Mouse (Mus musculus) cerebellum, adult 9-11 months (tissue): ENCODE measurements around the gene Bcl2l1.

Experiments used
- DNase-seq: peaks from one replicate; pipeline ENCODE4 v3.0.0; 2022

Gene Bcl2l1

GRCm38 (mm10) chr2:152831019-152831878 lies at the start of gene Bcl2l1:
Gene Bcl2l1 (minus strand): TSS chr2:152831728.
- DNase-seq, result peak; percentile 98

- DNase-seq, result no peak
Measured at GRCm38 (mm10) chr2:152880898-152881297, 49.4 kb upstream of the Bcl2l1 start.

DNA sequence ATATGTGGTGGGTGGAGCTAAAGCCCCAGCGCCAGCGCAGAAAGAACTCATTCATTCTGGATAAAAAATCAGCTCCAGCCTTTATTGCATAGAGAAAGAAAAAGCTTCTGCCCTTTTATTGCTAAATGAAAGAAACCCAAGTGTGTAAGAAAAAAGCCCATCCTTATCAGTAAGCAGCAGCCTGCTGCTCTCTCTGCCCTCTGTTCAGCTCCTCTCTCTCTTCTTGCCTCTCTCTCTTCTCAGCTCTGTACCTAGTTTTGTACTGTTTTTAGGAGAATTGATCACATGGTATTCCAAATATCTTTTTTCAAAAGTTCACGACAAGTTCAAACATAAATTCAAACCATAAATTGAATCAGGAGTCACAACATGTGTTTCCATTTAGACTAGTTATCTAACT lies 46.7 kb upstream of the Bcl2l1 start:
- no peak for DNase-seq

DNA sequence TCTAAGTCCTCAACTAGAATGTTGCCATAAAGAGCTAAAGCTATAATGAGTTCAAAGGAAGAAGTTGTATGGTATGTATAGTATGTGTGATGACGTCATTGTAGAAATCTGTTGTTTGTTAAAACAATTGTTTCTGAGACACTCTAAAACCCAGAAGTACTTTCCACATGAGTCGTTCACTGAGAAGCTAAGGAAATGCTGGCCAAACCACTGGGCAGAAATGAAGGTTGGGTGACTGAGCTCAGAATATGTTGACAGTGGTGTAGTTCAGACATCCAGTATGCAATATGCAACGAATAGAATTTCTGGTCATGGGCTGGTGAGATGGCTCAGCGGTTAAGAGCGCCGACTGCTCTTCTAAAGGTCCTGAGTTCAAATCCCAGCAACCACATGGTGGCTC lies 31.8 kb upstream of the Bcl2l1 start:
- no peak for DNase-seq

DNA sequence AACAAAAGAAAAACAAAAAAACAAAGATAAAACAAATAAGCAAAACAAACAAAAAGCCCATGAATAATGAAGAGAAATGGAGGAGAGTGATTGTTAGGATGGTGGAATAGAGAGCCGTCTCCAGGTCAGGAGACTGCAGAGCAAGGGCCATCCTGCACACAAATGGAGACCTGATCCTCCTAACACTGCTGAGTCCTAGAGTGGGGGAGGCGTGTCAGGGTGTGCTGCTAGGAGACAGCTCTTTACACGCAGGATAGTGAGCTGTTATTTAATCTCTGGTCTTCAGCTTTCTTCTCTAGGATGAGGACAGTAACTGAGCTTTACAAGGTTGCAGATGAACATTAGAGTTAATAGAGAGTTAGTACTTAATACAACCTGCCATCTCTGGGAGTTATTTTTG lies 31.1 kb upstream of the Bcl2l1 start:
- no peak for DNase-seq

GRCm38 (mm10) chr2:152861891-152862290 lies 30.4 kb upstream of the Bcl2l1 start:
- DNase-seq, result no peak

GRCm38 (mm10) chr2:152859501-152859900 lies 28.0 kb upstream of the Bcl2l1 start:
- DNase-seq, result no peak

- no peak for DNase-seq
Measured at GRCm38 (mm10) chr2:152848466-152848865, 16.9 kb upstream of the Bcl2l1 start.

DNA sequence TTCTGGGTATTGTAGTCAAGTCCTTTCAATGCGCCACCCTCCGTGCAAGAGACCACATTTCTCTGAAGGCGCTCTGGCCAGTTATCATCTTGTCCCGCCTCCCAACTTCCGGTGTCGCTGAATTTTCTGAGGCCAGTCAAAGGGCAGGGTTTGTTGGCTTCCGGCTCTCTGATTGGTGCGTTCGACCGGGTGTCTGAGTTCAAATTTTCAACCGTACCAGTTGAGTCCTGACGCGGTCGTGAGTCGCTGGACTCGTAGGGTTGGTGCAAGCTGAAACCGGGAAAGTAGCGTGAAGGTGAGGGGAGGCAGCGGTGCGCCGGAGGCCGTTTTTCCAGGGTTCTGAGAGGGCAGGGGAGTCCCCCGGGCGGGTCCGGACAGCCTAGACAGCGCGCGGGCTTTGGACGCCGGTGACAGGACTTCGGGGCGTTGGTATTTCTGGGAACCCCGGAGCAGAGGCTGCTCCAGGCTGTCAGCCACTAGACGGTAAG lies 16.3 kb upstream of the Bcl2l1 start, which contains the start of gene Tpx2:
TSS of gene Tpx2 (plus strand) at position 150 of the 488 bp plus-strand sequence.
- peak; percentile 97 for DNase-seq

DNA sequence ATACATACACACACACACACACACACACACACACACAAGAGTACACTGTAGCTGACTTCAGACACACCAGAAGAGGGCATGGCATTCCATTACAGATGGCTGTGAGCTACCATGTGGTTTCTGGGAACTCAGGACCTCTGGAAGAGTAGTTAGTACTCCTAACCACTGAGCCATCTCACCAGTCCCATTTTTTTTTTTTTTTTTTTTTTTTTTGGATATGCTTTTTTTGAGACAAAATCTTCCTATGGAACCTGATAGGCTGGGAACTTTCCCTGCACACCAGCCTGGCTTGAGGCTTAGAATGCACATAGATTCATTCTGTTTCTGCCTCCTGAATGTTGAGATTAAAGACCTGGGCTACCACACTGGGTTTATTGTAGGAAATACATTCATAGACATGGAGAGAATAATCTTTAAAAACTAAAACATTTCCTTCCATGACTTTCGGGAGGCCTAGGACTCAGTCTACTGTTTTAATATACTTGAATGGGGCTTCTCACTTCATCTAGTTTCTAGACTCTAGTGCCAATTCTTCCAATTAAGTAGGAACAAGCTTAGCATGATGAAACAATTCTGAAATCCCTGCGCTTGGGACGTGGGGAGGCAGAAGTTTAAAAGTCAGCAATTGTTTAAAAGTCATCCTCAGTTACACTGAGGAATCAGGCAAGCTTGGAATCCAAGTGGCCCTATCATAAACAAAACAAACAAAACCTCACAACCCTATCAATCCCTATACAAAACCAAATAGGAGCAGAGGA lies 15.7 kb upstream of the Bcl2l1 start:
- no peak for DNase-seq

GRCm38 (mm10) chr2:152842741-152843140 lies 11.2 kb upstream of the Bcl2l1 start:
- no peak for DNase-seq

GRCm38 (mm10) chr2:152839256-152839655 lies 7.7 kb upstream of the Bcl2l1 start:
- DNase-seq, result no peak

- DNase-seq, result peak; percentile 90
Measured at GRCm38 (mm10) chr2:152830021-152830921, 1.3 kb downstream of the Bcl2l1 start.

GRCm38 (mm10) chr2:152829367-152829881 lies 2.1 kb downstream of the Bcl2l1 start:
- peak; percentile 71 for DNase-seq

- peak; percentile 77 for DNase-seq
Measured at GRCm38 (mm10) chr2:152828532-152828931, 3.0 kb downstream of the Bcl2l1 start.

GRCm38 (mm10) chr2:152828011-152828370 lies 3.5 kb downstream of the Bcl2l1 start:
- DNase-seq, result peak; percentile 38

- peak; percentile 42 for DNase-seq
Measured at GRCm38 (mm10) chr2:152827321-152828010, 4.1 kb downstream of the Bcl2l1 start.

DNA sequence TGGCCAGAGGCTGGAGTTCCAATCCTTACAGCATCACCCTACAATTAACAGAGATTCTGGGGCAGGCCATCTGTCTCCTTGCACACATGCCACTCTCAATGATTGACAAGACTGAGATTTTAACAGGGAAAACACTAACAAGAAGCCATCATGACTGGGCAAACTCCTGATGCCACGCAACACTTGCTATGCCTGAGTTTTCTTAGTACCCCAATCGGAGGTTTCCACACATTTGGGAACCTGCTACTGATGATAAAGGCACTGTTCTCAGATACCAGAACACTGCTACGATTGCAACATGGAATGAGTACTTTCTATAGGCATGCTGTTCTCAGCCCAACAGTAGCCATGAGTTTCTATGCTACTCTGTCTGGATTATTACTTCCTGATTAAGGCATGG lies 5.0 kb downstream of the Bcl2l1 start:
- no peak for DNase-seq

DNA sequence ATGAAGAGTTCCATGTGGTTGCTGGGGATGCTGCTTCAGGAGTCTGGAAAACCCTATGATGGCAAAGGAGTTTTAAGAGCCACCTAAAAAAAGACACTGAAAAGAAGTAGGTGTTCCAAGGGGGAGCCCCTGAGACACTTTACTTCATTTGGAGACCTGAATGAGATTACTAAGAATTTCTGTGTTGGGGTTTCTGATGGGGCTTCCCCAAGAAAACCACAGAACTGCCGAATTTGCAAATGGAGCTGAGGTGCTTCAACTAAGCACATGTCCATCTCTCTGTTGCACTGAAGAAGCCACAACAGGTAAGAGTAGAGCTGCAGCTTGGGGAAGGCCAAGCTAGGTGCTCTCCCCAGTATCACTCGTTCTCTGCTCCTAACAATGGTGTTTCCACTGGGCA lies 5.8 kb downstream of the Bcl2l1 start:
- DNase-seq, result no peak

DNA sequence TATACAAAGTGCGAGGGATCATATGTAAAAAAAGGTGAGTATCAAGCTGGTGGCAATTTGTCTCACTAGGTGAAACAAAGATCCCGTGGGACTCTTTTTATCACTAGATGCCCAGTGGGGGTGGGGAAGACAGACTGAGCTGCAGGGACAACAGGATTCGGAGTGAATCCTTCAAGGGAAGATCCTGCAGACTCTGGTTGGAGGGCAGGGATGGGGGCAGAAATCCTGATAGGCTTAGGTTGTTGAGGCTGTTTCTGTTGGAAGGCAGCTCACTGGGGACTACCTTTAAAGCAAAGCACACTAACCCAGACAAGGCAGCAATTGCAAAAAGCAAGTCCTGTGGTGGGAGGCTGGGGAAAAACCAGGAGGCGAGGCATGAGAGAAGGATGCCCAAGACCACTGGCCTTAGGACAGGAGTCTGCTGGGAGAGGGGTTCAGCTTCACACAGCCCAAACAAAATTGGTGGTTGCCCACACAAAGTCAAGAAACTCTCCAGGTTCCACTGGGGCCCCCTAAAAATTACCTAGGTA lies 6.3 kb downstream of the Bcl2l1 start:
- DNase-seq, result no peak

DNA sequence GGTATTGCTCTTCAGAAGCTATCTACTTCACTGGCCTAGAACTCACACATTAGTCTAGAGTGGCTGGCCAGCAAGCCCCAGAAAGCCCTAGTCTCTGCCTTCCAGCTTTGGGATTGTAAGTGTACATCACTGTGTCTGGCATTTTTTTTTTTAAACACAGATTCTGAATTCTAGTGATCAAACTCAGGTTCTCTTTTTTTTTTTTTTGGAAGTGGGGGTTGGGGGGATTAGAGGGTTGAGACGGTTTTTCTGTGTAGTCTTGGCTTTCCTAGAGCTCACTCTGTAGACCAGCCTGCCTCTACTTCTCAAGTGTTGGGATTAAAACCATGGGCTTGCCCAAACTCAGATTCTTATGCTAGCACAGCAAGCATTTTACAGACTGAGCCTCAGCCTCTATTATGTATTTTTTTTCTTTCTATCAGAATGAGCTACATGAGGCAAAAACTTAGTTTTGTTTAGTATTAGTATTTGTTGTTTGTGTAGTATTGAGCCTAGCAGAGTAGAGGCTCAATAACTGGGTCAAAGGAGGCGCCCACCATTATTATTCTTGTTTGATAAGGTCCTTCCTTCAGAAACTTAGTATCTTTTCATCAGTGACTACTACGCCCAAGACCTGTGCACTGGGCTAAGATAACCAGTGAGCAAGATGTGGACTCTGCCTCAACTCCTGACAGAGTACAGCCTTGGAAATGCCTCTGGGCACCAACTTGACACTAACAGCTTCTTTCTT lies 6.9 kb downstream of the Bcl2l1 start:
- no peak for DNase-seq
